Mouse (Mus musculus) embryonic facial prominence, embryonic 10.5 days (tissue): ENCODE measurements around the gene Atad2b. TPM values are rescaled to one million over a fixed set of nuclear protein-coding genes. Genes with fewer than 3 reads are reported as not detected.
A peak's percentile ranks its signal among the peaks of the same experiment; 100 is the strongest.

Experiments used
- DNase-seq: peaks from one replicate; pipeline ENCODE4 v3.0.0-alpha.2; 2017; ENCODE audit warnings: low spot score
- H3K27ac ChIP-seq: fragments of 300-500 bp; sonication (generic); replicated peaks from 2 replicates; pipeline ENCODE4 v1.5.1; 2016; ENCODE audit warnings: mild to moderate bottlenecking
- H3K27me3 ChIP-seq: fragments of 300-500 bp; sonication (generic); replicated peaks from 2 replicates; pipeline ENCODE4 v1.6.1; 2016; ENCODE audit warnings: low read depth, mild to moderate bottlenecking; ENCODE audit not compliant: poor library complexity, severe bottlenecking
- H3K36me3 ChIP-seq: fragments of 300-500 bp; sonication (generic); replicated peaks from 2 replicates; pipeline ENCODE4 v1.6.1; 2016; ENCODE audit warnings: mild to moderate bottlenecking, moderate library complexity
- H3K4me1 ChIP-seq: fragments of 300-500 bp; sonication (generic); 2 replicates; pipeline ENCODE4 v1.6.1; 2016
- H3K4me3 ChIP-seq: fragments of 300-500 bp; sonication (generic); 2 replicates; pipeline ENCODE4 v1.5.1; 2016; ENCODE audit warnings: mild to moderate bottlenecking, moderate library complexity
- H3K9me3 ChIP-seq: fragments of 300-500 bp; sonication (generic); 2 replicates; pipeline ENCODE4 v1.6.1; 2016; ENCODE audit warnings: mild to moderate bottlenecking
- WGBS: fragments of 180-500 bp; shearing (Covaris S2); methylation state at CpG from one replicate; pipeline ENCODE4 v1.1.7; 2016; 5-methylcytosine and 5-hydroxymethylcytosine counted together
- polyA plus RNA-seq: library from polyadenylated mRNA; unstranded; fragments of >200 nt; fragmentation: Nextera tagmentation; extraction: Ambion mirVana; gene quantifications from 2 replicates; pipeline ENCODE4 v1.2.1, GENCODE M21; 2016

The Atad2b gene
- 14.8 TPM in 2 replicates for polyA plus RNA-seq

DNA sequence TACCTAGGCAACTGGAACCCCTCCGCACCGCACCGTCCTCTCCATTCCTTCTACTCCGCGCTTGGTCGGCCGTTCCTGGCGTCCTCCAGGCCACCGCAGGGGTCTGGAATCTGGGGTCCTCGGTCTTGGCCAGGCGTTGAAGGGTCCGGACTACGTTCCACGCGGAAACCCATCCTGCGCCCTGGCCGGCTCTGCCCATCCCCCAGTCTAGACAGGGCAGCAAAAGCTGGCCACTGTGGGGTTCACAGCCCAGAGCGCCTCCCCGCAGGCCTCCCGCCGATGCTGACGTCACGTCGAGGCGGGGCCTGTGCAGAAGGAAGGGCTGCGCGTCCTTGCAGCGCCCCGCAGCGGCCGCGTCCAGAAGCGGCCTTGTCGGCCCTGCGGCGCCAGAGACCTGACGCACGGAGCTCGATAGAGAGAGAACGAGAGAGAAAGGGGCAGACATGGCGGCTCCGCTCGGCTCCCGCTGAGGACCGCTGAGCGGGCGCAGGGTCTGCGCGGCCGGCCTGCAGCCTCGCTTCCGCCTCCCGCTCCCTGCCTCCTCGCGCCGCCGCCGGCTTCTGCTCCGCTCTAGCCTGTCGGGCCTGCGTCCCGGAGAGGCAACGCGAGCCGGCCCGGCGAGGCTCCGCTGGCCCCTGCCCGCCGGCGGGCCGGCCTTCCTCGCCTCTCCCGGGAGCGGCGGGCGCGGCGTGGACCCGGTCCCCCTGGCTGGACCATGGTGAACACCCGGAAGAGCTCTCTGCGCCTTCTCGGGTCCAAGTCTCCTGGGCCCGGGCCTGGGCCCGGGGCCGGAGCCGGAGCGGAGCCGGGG, at the start of gene Atad2b:
Gene Atad2b (plus strand): TSS at position 360 of the 811 bp plus-strand sequence.
- no peaks in the 10 kb centered on the region for H3K36me3 ChIP-seq
- H3K9me3 ChIP-seq: no peaks in the 10 kb centered on the region
- peak within 1 kb of the TSS; percentile 98 for H3K27ac ChIP-seq
- peak within 1 kb of the TSS; percentile 95 for H3K4me3 ChIP-seq
- under 1% methylated on average over 89 of the region's 89 CpGs for WGBS
- DNase-seq: peak; percentile 98
- peaks cover 11% of the 10 kb centered on the region for H3K4me1 ChIP-seq
- no peaks in the 10 kb centered on the region for H3K27me3 ChIP-seq

DNA sequence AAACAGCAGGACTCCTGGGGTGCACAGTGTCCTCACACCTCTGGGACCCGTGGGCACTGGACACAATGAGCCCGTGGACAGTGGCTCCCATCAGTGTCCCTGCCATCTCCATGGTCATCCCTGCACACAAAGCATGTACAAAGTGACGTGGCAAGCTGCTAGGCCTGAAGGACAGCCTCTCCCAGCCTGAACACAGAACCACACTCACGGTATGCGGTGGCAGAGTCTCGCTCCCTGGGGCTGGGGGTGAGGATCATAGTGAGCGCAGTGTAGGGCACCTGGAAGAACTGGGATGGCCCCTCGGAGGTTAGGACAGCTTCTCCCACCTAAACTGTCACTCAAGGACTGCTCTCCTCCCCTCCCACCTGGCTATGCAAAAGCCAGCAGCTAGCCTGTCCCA, 48.2 kb upstream of the Atad2b start:
- 81% methylated on average over 8 of the region's 8 CpGs for WGBS
- no peaks in the 10 kb centered on the region for H3K36me3 ChIP-seq
- H3K4me1 ChIP-seq: peaks cover 18% of the 10 kb centered on the region
- no peak for DNase-seq
- H3K4me3 ChIP-seq: no peak overlapping the region
- no peaks in the 10 kb centered on the region for H3K9me3 ChIP-seq
- no peak overlapping the region for H3K27ac ChIP-seq
- H3K27me3 ChIP-seq: peaks cover 18% of the 10 kb centered on the region

DNA sequence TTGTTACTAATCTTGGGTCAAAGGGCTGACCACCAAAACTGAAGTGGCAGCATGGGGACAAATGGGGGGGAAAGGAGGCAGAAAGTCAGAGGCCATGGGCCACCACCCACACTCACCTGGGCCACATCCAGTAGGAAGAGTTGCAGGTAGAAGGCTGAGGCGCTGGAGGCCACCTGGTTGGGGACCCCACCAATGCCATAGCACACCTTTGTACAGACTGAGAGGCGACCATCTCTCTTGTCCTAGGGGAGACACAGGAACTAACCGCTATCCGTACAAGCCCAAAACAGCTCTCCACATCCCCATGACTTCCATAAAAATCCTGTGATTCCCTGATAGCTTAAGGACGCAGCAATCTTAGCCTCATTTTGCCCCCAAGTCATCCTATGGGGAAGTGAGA, 45.9 kb upstream of the Atad2b start:
- Histone ChIP-seq H3K27me3 (peaks cover 21% of the 10 kb centered on the region), H3K9me3 (no peaks in the 10 kb centered on the region), H3K4me3 (no peak overlapping the region), H3K4me1 (peaks cover 19% of the 10 kb centered on the region), H3K36me3 (no peaks in the 10 kb centered on the region), H3K27ac (no peak overlapping the region)
- WGBS: 88% methylated on average over 5 of the region's 5 CpGs
- DNase-seq: no peak

DNA sequence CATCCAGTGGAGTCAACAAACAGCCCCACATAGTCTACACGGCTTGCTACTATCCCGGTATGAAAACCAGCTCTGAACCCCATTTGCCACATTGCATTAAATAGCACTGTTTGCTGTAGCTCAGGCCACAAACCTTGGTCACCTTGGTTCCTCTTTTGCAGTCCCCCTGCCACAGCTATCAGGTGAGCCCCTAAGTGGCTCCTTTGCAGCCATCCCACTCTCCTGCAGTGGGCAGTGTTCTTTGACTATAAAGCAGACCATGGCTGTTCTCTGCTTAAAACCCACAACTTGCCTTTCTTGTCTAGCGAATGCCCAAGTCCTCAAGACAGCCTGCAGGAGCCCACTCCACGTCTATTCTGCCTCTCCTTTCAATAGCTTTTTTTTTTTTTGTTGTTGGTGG, 44.9 kb upstream of the Atad2b start:
- H3K27me3 ChIP-seq: peaks cover 21% of the 10 kb centered on the region
- no peaks in the 10 kb centered on the region for H3K36me3 ChIP-seq
- WGBS: 67% methylated on average over 4 of the region's 4 CpGs
- no peak overlapping the region for H3K27ac ChIP-seq
- no peaks in the 10 kb centered on the region for H3K9me3 ChIP-seq
- DNase-seq: no peak
- no peak overlapping the region for H3K4me3 ChIP-seq
- H3K4me1 ChIP-seq: peaks cover 19% of the 10 kb centered on the region

DNA sequence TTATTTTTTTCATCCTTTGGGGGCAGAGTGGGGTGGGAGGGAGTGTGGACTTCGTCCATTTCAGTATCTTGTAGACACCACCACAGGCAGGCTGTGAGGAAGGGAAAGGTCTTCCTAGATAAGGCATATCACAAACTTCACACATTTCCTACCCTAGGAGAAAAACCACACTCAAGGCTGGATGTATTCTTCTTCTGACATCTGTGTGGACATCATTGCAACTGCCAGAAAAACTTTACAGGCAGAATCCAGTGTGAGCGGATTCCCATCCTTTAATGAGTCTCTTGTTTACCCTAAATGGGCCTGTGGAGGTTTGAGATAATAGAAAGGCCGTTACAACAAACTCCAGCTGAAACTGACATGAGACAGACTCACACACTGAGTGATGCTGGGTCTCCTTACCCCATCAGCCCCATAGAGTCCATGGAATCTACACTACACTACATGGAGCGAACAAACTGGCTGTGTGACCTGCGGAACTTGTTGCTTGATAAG, 44.1 kb upstream of the Atad2b start:
- Histone ChIP-seq H3K27me3 (peaks cover 21% of the 10 kb centered on the region), H3K36me3 (no peaks in the 10 kb centered on the region), H3K9me3 (no peaks in the 10 kb centered on the region), H3K4me1 (peaks cover 13% of the 10 kb centered on the region), H3K27ac (no peak overlapping the region), H3K4me3 (no peak overlapping the region)
- no peak for DNase-seq
- WGBS: 83% methylated on average over 5 of the region's 5 CpGs

DNA sequence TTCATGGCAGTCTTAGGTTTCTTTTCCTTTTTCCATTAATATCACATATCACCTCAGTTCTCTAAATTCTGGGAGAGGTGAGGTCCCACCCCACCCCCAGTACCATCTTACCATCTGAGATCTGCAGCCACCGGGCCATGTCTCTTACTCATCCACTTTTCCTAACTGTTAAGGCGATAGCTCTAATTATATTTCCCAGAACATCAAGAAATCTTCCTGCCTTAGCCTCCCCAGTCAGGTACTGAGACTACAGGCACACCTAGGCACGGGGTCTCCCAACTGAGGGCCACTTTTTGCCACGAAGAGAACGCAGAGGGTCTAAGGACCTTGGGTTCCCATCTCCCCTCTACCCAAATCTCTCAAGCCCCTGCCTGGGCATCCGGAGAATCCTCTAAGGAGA, 43.6 kb upstream of the Atad2b start:
- WGBS: 72% methylated on average over 6 of the region's 6 CpGs
- H3K4me3 ChIP-seq: peak overlapping the region; percentile 58
- H3K27ac ChIP-seq: peak overlapping the region; percentile 74

DNA sequence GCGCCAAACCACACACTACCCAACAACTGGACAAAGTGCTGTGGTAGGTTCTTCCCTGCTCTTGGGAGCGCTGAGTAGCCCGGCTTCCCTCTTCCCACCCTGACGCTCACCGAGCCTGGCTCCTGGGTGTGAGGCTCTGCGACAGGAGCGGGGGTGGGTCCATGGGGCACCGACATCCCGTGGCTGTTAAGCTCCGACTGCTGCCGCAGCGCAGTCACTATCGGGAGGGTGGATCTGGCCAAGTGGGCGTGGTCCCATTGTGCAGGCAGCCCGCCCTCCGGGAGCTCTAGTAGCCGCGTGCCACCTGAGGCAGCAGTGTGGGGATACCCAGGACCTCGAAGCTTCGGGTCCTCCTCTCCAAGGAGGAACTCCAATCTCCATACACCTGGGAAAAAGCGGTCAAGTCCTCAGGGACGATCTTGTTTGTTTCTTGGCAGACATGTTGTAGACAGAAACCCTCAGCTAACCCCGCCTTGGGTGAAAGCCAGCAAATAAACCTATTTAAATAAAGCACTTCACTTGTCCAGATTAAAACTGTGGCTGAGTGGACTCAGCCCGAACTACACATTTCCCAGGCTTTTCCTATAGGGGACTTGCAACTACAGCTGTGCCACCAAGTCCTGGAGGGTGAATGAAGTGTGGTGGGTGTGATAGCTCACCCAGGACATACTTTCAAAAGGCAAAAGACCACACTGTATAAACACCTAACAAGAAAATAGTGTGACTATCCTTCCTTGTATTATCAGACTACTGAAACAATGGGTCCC, 42.8 kb upstream of the Atad2b start, which contains the start of gene Mfsd2b:
Gene Mfsd2b (minus strand): TSS at position 199 of the 767 bp plus-strand sequence.
- peak; percentile 79 for DNase-seq
- no peaks in the 10 kb centered on the region for H3K9me3 ChIP-seq
- H3K4me3 ChIP-seq: peak within 1 kb of the TSS; percentile 58
- WGBS: 6% methylated on average over 24 of the region's 24 CpGs
- peaks cover 11% of the 10 kb centered on the region for H3K4me1 ChIP-seq
- peaks cover 12% of the 10 kb centered on the region for H3K36me3 ChIP-seq
- H3K27me3 ChIP-seq: peaks cover 21% of the 10 kb centered on the region
- H3K27ac ChIP-seq: peak within 1 kb of the TSS; percentile 74

More for the DNA sequence above, 43.6 kb upstream of the Atad2b start:
- Histone ChIP-seq H3K4me1 (peaks cover 11% of the 10 kb centered on the region), H3K27me3 (peaks cover 21% of the 10 kb centered on the region), H3K36me3 (peaks cover 4% of the 10 kb centered on the region; the same call in 1 of the 2 replicates), H3K9me3 (no peaks in the 10 kb centered on the region)
- no peak for DNase-seq

DNA sequence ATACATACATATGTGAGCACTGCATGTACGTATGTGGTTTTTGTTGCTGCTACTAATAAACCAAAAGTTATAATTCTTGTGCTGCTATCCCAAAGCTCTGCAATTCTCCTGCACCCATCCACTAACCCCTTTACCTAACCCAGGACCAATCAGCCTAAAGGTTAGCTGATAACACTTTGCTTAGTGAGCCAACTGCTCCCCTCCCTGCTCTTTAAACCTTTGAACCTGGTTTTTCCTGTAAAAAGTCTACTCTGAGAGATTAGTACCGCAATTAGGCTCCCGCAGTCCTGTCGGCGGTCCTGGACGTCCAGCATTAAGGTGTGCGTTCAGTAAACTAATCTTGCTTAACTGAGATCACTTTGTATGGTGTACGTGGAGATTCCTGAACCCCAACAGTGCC, 41.5 kb upstream of the Atad2b start:
- Histone ChIP-seq H3K27ac (no peak overlapping the region), H3K4me1 (peaks cover 11% of the 10 kb centered on the region), H3K4me3 (no peak overlapping the region), H3K9me3 (no peaks in the 10 kb centered on the region), H3K36me3 (peaks cover 18% of the 10 kb centered on the region), H3K27me3 (peaks cover 21% of the 10 kb centered on the region)
- no peak for DNase-seq
- 87% methylated on average over 8 of the region's 8 CpGs for WGBS

DNA sequence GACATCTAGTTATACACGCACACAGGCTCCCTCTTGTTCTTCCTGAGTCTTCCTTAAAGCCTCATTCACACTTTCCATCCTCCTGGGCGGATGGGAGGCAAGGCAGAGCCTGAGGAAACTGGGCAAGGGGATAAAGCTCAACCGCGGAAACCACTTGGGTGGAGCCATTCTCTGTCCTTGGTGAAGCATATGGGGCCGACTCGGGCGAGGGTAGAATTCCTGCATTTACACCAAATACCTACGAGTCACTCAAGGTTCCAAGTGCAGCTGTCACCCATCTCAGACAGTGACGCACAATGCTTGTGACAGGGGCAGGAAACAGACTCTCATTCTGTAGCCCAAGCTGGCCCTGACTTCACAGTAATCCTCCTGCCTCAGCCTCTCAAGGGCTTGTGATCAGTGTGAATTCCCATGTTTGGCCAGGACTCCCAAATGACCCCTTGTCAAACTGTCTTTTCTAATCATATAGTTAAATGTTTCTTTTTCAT, 38.8 kb upstream of the Atad2b start:
- peaks cover 8% of the 10 kb centered on the region for H3K27me3 ChIP-seq
- no peak overlapping the region for H3K27ac ChIP-seq
- no peaks in the 10 kb centered on the region for H3K9me3 ChIP-seq
- no peak for DNase-seq
- H3K4me3 ChIP-seq: no peak overlapping the region
- peaks cover 11% of the 10 kb centered on the region for H3K4me1 ChIP-seq
- H3K36me3 ChIP-seq: peaks cover 38% of the 10 kb centered on the region
- 75% methylated on average over 9 of the region's 9 CpGs for WGBS

DNA sequence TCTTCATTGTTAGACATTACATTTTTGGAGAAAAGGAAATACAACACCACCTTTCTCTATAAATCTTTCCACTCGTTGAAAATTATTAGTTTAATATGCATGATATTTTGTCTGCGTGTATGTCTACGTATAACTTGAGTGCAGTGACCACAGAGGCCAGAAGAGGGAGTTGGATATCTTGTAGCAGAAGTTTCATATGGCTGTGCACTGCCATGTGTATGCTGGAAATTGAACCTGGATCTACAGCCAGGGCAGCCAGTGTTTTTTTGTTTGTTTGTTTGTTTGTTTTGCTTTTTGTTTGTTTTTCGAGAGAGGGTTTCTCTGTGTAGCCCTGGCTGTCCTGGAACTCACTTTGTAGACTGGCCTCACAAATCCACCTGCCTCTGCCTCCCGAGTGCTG, 38.1 kb upstream of the Atad2b start:
- DNase-seq: no peak
- H3K4me1 ChIP-seq: peaks cover 6% of the 10 kb centered on the region
- peaks cover 42% of the 10 kb centered on the region for H3K36me3 ChIP-seq
- H3K27ac ChIP-seq: no peak overlapping the region
- 89% methylated on average over 5 of the region's 5 CpGs for WGBS
- no peaks in the 10 kb centered on the region for H3K9me3 ChIP-seq
- H3K27me3 ChIP-seq: peaks cover 1% of the 10 kb centered on the region; the same call in 1 of the 2 replicates
- no peak overlapping the region for H3K4me3 ChIP-seq

DNA sequence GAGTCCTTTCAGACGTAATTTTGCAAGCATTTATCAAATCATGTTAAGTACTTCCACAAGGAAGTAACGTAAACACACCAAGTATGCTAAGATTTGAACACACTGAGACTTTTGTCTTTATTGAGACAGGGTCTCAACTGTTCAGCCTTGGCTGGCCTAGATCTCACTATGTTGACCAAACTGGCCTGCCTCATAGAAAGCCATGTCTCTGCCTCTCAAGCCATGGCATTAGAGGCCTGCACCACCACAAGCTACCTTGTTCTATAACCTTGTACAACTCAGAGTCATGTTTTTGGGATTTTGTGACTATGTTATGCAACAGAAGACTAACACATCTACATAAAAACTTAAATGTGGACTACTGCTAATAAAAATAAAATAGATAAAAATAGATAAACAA, 35.1 kb upstream of the Atad2b start:
- Histone ChIP-seq H3K27me3 (no peaks in the 10 kb centered on the region), H3K9me3 (no peaks in the 10 kb centered on the region), H3K36me3 (peaks cover 47% of the 10 kb centered on the region), H3K27ac (no peak overlapping the region), H3K4me1 (no peaks in the 10 kb centered on the region), H3K4me3 (no peak overlapping the region)
- WGBS: 80% methylated on average over 2 of the region's 2 CpGs
- no peak for DNase-seq

DNA sequence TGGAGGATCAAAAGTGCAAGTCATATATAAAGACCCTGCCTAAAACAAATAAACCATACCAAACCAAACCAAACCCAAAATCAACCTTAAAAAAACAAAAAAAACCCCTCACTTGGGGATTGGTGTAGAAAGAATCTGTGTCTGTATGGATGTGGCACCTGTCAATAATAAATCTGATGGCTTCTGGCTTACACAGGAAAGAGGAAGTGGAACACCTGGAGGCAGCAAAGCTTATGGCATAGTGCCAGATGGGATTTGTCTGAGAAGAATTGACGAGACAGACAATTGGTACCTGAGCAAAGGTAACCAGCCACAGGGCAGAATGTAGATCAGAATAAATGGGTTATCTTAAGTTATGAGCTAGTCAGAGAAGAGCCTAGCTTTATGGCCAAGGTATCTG, 32.1 kb upstream of the Atad2b start:
- Histone ChIP-seq H3K27ac (no peak overlapping the region), H3K36me3 (peaks cover 29% of the 10 kb centered on the region), H3K27me3 (no peaks in the 10 kb centered on the region), H3K9me3 (no peaks in the 10 kb centered on the region), H3K4me3 (no peak overlapping the region), H3K4me1 (no peaks in the 10 kb centered on the region)
- DNase-seq: no peak
- 83% methylated on average over 1 of the region's 1 CpGs for WGBS
